Mouse (Mus musculus) C2C12 (cell line): ENCODE results near the gene Brwd1. TPM values are rescaled to one million over a fixed set of nuclear protein-coding genes. Genes with fewer than 3 reads are reported as not detected.

Experiments used
- H3K27me3 ChIP-seq: one replicate; pipeline ENCODE4 v1.6.1; 2011; ENCODE audit not compliant: control insufficient read depth, insufficient read depth, insufficient read length
- H3K36me3 ChIP-seq: one replicate; pipeline ENCODE4 v1.6.1; 2011; ENCODE audit not compliant: control insufficient read depth, insufficient read depth
- H3K4me3 ChIP-seq: one replicate; pipeline ENCODE4 v1.5.1; 2011; ENCODE audit warnings: mild to moderate bottlenecking, control low read depth; ENCODE audit not compliant: poor library complexity, insufficient read depth, severe bottlenecking
- H3K79me2 ChIP-seq: one replicate; pipeline ENCODE4 v1.6.1; 2011; ENCODE audit not compliant: control insufficient read depth, insufficient read depth
- H3K79me3 ChIP-seq: one replicate; pipeline ENCODE4 v1.6.1; 2011; ENCODE audit warnings: low read depth, control low read depth
- H3ac ChIP-seq: one replicate; pipeline ENCODE3; 2011; ENCODE audit warnings: low read depth; ENCODE audit not compliant: control insufficient read depth, insufficient read length
- CEBPB ChIP-seq: IDR thresholded peaks from one replicate; pipeline ENCODE4 v1.6.1; 2011; ENCODE audit warnings: low read depth, mild to moderate bottlenecking, control low read depth, moderate library complexity
- CTCF ChIP-seq: IDR thresholded peaks from one replicate; pipeline ENCODE4 v1.5.1; 2011; ENCODE audit not compliant: control insufficient read depth, insufficient read depth, insufficient read length
- FOSL1 ChIP-seq: IDR thresholded peaks from one replicate; pipeline ENCODE4 v1.8.0; 2011; ENCODE audit warnings: mild to moderate bottlenecking, low read length; ENCODE audit not compliant: poor library complexity, insufficient read depth, severe bottlenecking
- MAX ChIP-seq: IDR thresholded peaks from one replicate; pipeline ENCODE4 v1.6.1; 2011; ENCODE audit warnings: mild to moderate bottlenecking, control low read depth
- MYOD1 ChIP-seq: IDR thresholded peaks from one replicate; pipeline ENCODE4 v1.6.1; 2011; ENCODE audit warnings: low read depth; ENCODE audit not compliant: control insufficient read depth, insufficient read length
- MYOG ChIP-seq: IDR thresholded peaks from one replicate; pipeline ENCODE4 v1.6.1; 2011; ENCODE audit not compliant: control insufficient read depth, insufficient read length; ENCODE audit errors: extremely low read depth
- USF1 ChIP-seq: IDR thresholded peaks from one replicate; pipeline ENCODE4 v1.6.1; 2011; ENCODE audit warnings: low read depth, mild to moderate bottlenecking, control low read depth, moderate library complexity
- polyA plus RNA-seq: library from polyadenylated mRNA; unstranded; fragments of >200 nt; fragmentation: generic; extraction: Trizol; gene quantifications from one replicate; pipeline ENCODE4 v1.2.1, GENCODE M21; 2012; ENCODE audit warnings: missing spikeins

Brwd1 gene
- polyA plus RNA-seq, 1 experiment: 11.1 TPM

GRCm38 (mm10) chr16:96081742-96082241 lies 534 bp downstream of the Brwd1 start:
- Histone ChIP-seq H3K79me3 (peaks cover 38% of the 10 kb centered on the region), H3K27me3 (no peaks in the 10 kb centered on the region), H3K36me3 (peaks cover 26% of the 10 kb centered on the region), H3K4me3 (peak overlapping the region; percentile 94), H3ac (peak overlapping the region; percentile 79), H3K79me2 (peaks cover 51% of the 10 kb centered on the region)
- TF ChIP-seq CTCF (no peak), MYOD1 (no peak), USF1 (no peak), CEBPB (no peak)

GRCm38 (mm10) chr16:96081331-96081730 lies 995 bp downstream of the Brwd1 start:
- Histone ChIP-seq H3K36me3 (peaks cover 27% of the 10 kb centered on the region), H3K4me3 (peak overlapping the region; percentile 94), H3K79me3 (peaks cover 39% of the 10 kb centered on the region), H3ac (peak overlapping the region; percentile 79), H3K79me2 (peaks cover 53% of the 10 kb centered on the region), H3K27me3 (no peaks in the 10 kb centered on the region)
- no peak for TF ChIP-seq MYOG
- no peak for TF ChIP-seq MAX
- TF ChIP-seq FOSL1: no peak
- TF ChIP-seq USF1: no peak
- no peak for TF ChIP-seq MYOD1
- TF ChIP-seq CTCF: no peak
- no peak for TF ChIP-seq CEBPB

- Histone ChIP-seq H3K79me3 (peaks cover 44% of the 10 kb centered on the region), H3ac (no peak overlapping the region), H3K79me2 (peaks cover 61% of the 10 kb centered on the region), H3K36me3 (peaks cover 31% of the 10 kb centered on the region), H3K4me3 (no peak overlapping the region), H3K27me3 (no peaks in the 10 kb centered on the region)
- no peak for TF ChIP-seq CEBPB
- no peak for TF ChIP-seq FOSL1
- TF ChIP-seq MYOG: no peak
- TF ChIP-seq CTCF: no peak
These were observed 1.8 kb downstream of the Brwd1 start for GRCm38 (mm10) chr16:96080524-96080923.

- Histone ChIP-seq H3K79me3 (peaks cover 10% of the 10 kb centered on the region), H3K79me2 (peaks cover 30% of the 10 kb centered on the region), H3K4me3 (no peak overlapping the region), H3ac (no peak overlapping the region), H3K36me3 (peaks cover 69% of the 10 kb centered on the region), H3K27me3 (no peaks in the 10 kb centered on the region)
- TF ChIP-seq FOSL1: no peak
- no peak for TF ChIP-seq MYOG
- TF ChIP-seq CEBPB: no peak
- TF ChIP-seq CTCF: no peak
- no peak for TF ChIP-seq USF1
- TF ChIP-seq MAX: no peak
- TF ChIP-seq MYOD1: no peak
These were observed 14.0 kb downstream of the Brwd1 start for GRCm38 (mm10) chr16:96068364-96068763.

GRCm38 (mm10) chr16:96066174-96066573 lies 16.2 kb downstream of the Brwd1 start:
- TF ChIP-seq CEBPB (no peak), FOSL1 (no peak), MAX (no peak), MYOD1 (no peak), CTCF (no peak), USF1 (no peak), MYOG (no peak)
- H3K27me3 ChIP-seq: no peaks in the 10 kb centered on the region
- peaks cover 16% of the 10 kb centered on the region for H3K79me2 ChIP-seq
- H3K79me3 ChIP-seq: peaks cover 5% of the 10 kb centered on the region
- H3K36me3 ChIP-seq: peaks cover 62% of the 10 kb centered on the region
- no peak overlapping the region for H3K4me3 ChIP-seq
- no peak overlapping the region for H3ac ChIP-seq

- peaks cover 74% of the 10 kb centered on the region for H3K36me3 ChIP-seq
These were observed 17.7 kb downstream of the Brwd1 start for GRCm38 (mm10) chr16:96064649-96065048.

More at GRCm38 (mm10) chr16:96064649-96065048, 17.7 kb downstream of the Brwd1 start:
- Histone ChIP-seq H3K4me3 (no peak overlapping the region), H3K79me2 (peaks cover 5% of the 10 kb centered on the region), H3K27me3 (no peaks in the 10 kb centered on the region), H3ac (no peak overlapping the region), H3K79me3 (no peaks in the 10 kb centered on the region)
- no peak for TF ChIP-seq MAX
- no peak for TF ChIP-seq FOSL1
- no peak for TF ChIP-seq MYOD1
- TF ChIP-seq MYOG: no peak
- no peak for TF ChIP-seq CEBPB
- no peak for TF ChIP-seq CTCF
- TF ChIP-seq USF1: no peak
